Mouse (Mus musculus): Measurements from ENCODE around the gene Ror2. TPM values are rescaled to one million over a fixed set of nuclear protein-coding genes. Genes with fewer than 3 reads are reported as not detected.

The Ror2 gene
- total RNA-seq, 1 experiment from 2014 or later: not detected

DNA sequence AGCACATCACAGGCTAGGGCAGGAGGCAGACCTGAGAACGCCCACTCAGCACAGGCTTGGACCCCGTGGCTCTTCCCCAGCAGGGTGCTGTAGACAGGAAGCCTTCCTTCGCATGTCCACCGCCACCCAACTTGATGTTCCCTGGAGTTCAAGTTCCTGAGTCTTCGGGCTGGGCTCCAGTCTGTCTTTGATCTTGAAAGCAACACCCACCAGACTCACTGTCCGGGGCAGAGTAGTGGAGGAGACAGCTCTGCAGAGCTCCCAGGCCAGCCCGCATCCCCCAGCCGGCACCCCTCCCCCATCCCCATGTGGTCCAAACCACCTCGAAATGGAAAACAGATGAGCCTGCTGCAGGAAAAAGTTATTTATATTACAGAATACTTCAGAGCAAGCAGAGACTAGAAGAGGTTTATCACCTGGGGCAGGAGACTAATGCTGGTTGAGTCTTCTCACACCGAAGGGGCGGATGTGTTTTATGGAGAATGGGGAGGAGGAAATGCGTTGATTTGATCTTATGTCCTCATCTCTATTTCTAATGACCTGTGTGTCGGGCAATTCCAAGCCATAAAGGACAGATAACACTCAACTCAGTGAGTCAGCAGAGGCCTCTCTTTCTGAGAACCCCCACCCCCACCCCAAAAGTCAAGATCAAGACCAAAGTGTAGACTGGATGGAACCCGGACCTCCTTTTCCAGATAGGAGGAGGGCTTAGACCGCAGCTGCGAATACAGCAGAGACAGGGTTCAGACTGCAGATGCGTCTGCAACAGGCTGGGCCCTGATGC is 80.6 kb downstream of the Ror2 start:
- no peak for ATAC-seq (replicated peaks; ENCODE audit: insufficient number of reproducible peaks, low FRiP score, low TSS enrichment, poor library complexity, severe bottlenecking)

DNA sequence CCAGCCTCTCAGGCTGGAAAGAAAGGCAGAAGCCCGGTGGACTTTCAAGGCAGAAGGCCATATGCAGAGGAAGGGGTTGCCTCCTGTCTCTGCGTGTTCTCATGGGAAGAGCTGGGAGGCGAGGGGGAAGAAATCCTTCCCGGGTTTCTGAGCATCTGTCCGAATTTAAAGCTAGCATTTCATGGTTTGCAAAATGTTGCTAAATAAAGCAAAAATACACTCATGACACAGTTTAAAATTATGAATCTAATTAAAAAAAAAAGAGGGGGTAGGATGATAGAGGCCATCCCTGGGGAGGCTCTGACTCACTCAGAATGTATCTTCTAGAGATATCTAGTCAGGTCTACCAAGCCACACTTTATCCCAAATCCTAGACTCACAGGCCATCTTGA is 83.5 kb downstream of the Ror2 start:
- ATAC-seq (replicated peaks; ENCODE audit: insufficient number of reproducible peaks, low FRiP score, low TSS enrichment, poor library complexity, severe bottlenecking): no peak

DNA sequence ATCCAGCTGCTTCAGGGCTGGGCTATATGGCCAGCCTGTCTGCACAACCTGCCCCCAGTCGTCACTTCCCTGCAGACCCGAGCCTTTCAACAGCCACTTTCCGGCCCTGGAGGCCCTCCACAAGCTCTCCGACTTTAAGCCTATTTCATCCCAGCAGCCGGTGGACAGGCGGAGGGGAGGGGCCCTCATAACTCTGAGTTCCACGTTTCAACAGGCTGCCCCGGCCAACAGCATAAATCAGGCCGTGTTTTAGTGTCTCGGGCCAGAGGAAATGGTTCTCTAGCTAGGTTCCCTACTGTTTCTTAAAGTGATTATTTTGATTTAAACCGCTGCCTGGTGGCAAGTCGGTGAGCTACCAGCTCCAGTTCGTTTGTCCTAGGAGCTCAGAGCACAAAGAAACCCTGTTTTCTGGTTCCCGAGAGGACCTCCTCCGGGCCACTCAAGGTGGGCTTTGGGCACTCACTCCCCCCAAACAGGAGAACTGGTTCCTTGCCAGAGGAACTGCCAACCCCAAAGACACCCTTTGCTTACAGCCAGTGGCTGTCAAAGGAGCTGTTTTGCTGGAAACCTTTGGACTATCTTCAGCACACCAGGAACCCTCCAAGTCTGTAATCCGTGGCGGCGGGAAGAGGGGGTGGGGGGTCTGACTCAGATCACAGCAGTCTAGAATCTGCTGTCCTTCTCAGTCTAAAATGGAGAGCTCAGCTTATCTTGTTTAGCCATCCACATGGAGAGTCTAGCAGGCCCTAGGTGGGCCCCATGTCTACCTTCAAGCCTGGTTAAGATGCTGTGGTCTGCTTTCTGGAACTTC is 84.1 kb downstream of the Ror2 start:
- ATAC-seq (replicated peaks; ENCODE audit: insufficient number of reproducible peaks, low FRiP score, low TSS enrichment, poor library complexity, severe bottlenecking): no peak

DNA sequence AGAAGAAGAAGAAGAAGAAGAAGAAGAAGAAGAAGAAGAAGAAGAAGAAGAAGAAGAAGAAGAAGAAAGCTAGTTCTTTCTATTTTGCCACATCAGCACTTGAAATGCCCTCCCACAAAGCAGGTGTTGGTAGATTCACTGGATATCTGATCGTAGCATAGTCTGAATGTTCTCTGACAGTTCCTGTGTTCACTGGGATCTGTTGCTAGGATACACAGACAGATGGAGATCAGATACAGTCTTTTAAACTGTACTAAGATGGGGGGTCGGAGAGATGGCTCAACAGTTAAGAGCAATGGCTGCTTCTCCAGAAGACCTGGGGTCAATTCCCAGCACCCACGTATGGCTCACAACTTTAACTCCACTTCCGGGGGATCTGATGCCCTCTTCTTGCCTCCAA is 85.8 kb downstream of the Ror2 start:
- no peak for ATAC-seq (replicated peaks; ENCODE audit: insufficient number of reproducible peaks, low FRiP score, low TSS enrichment, poor library complexity, severe bottlenecking)

DNA sequence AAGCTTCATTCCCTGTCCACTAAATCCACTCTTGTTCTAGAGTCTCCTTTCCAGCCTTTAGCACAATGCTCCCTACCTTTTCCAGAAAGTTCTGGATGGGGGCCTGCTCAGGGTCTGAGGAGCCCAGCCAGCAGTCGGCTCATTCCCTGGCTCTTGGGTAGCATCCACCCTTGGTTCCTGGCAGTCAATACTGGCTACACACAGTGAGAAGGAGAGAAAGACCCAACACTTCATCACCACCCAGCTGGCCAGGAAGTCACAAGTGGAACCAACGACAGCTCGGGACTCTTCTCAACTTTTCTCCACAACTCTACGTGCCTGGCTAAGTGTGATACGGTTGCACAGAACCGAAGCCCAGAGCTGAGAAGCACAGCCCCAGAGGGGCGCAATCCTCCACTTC is 86.7 kb downstream of the Ror2 start:
- ATAC-seq (replicated peaks; ENCODE audit: insufficient number of reproducible peaks, low FRiP score, low TSS enrichment, poor library complexity, severe bottlenecking): no peak

DNA sequence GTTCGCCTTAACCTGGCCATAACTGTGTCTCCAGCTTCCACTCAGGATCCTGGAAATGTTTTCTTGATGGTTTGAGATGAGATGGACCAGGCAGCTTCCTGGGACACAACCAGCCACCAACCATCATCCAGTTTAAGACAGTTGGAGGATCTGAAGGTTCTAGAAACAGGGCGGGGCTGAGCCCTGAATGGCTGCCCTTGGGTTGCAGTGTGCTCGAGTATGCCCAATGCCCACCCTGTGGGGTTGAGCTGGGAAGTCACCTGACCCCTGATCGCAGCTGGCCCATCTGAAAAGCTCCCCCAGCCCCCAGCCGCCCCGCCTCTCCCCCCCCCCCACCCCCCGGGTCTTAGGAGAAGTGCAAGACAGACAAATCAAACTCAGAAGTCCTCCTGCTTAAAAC is 89.2 kb downstream of the Ror2 start:
- ATAC-seq (replicated peaks; ENCODE audit: insufficient number of reproducible peaks, low FRiP score, low TSS enrichment, poor library complexity, severe bottlenecking): no peak

DNA sequence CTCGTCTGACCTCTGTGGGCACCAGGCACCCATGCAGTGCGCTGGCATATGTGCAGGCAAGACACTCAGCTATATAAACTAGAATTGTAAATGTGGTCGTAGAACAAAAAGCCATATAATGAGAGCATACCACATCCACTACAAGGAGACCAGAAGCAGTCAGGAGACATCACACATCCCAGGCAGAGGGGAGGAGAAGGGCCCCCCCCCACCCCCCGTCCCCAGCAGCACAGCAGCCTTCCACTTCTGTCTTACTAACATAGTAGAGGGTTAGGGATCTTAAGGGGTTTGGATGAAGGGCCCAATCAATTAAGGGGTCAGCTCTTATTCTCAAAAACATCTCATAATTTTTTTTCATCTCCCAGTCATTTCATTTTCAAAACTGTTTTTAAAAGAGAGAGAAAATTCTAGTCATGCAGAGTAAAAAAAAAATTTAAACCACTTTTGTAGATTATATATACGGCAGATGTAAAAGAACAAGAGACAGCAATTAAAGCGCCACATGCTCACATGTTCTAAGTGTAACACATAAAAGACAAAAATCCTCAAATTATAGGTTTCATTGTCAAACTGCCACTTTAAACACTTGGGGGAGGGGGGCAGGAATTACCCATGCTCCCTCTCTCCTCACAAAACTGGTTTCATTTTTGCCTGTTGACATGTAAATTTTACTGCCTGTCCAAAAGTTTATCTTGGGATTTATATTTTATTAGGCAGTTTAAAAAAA is 89.8 kb downstream of the Ror2 start:
- ATAC-seq (replicated peaks; ENCODE audit: insufficient number of reproducible peaks, low FRiP score, low TSS enrichment, poor library complexity, severe bottlenecking): no peak

DNA sequence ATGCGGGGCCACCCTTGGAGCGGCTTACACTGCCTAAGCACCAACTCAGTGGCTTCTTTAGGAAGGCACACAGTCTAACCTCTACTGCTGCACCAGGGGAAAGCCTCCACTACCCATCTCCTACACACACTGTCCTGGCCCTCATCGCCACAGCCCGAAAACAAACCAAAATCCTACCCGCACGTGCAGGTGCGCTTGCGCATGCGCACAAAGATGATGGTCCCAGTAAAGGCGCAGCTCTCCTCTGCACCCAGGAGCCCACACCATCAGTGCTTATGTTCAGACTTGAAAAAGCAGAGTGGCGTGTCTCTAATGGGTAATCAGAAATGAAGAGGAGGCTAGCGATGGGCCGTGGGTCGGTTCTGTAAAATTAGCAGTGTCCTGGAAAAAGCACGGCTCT is 91.6 kb downstream of the Ror2 start:
- ATAC-seq (replicated peaks; ENCODE audit: insufficient number of reproducible peaks, low FRiP score, low TSS enrichment, poor library complexity, severe bottlenecking): no peak

DNA sequence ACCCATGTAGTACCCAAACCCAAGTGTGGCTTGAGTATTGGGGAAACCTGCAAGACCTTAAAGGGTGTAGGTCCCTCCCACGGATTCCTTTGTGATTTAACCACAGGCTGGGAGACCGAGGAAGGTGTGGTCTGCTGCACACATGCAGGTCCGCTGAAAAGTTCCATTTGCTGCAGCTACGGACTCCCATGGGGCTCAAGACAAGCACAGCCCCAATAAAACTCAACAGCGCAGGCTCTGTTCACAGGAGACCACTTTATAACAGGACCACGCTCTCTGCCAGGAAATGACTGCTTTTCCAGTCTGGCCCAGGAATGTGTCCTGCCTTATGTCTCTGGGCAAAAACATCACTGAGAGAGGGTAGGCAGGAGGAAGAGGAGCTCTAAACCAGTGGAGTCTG is 92.2 kb downstream of the Ror2 start:
- no peak for ATAC-seq (replicated peaks; ENCODE audit: insufficient number of reproducible peaks, low FRiP score, low TSS enrichment, poor library complexity, severe bottlenecking)

DNA sequence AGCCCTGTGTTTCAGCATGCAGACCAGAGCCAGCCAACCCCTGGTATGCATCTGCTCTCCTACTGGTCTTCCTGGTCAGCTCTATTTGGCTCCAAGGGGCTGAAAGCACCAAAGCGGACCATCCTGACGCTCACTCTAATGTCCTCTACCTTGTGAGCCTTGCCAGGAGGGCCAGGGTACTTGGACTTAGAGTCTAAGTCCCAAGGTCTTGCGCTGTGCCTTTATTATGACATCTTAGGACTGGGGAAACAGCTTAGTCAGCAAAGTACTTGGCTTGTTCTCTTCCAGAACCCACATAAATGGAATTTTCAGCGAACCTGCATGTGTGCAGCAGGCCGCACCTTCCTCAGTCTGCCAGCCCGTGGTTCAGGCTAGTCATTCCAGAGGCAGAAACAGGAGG is 93.6 kb downstream of the Ror2 start:
- no peak for ATAC-seq (replicated peaks; ENCODE audit: insufficient number of reproducible peaks, low FRiP score, low TSS enrichment, poor library complexity, severe bottlenecking)

DNA sequence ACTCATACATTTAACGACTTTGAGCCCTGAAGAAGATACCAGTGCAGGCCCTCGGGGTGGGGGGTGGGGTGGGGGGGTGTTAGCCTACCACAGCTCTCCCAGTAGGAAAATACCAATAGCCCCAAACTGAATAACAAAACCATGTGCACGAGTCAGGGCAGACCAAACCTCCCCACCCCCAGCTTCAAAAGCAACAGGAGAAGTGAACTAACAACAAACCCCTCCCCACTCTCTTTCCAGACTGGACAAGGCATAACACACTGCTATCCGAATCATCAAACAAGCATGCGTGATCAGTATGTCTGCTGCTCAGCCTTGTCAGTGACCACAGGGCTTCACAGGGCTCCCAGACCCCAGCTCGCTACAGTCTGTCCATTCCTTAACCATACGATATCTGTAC is 94.3 kb downstream of the Ror2 start:
- ATAC-seq (replicated peaks; ENCODE audit: insufficient number of reproducible peaks, low FRiP score, low TSS enrichment, poor library complexity, severe bottlenecking): no peak

DNA sequence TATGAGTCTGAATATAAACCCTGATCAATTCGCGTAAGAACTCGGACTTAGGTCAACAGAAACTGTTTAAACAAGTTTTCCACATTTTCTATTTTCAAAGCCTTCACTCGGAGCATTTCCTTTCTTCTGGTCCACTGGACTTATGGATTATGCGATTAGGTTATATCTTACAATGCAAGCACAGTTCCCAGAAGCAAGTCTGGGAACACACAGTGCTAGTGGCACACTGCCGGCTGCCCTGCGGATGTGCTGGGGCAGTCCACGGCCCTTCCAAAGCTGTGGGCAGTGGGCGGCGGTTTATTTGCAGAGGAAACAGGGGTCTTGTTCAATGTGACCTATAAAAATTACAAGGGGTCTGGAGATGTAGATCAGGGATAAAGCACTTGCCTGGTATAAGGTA is 97.0 kb downstream of the Ror2 start:
- ATAC-seq (replicated peaks; ENCODE audit: insufficient number of reproducible peaks, low FRiP score, low TSS enrichment, poor library complexity, severe bottlenecking): no peak

DNA sequence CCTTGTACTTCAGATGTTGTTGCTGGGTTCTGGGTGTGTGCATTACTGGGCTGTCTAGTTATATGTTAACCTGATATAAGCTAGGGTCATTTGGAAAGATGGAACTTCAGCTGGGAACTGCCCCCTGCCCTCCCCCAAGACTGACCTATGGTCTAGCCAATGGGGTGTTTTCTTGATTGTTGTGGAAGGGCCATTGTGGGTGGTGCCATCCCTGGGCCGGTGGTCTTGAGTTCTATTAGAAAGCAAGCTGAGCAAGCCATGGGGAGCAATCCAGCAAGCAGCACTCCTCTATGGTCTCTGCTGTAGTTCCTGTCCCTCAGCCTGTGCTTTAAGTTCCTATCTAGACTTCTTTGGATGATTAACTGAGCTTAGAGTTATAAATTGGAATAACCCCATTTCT is 101.1 kb downstream of the Ror2 start:
- no peak for ATAC-seq (replicated peaks; ENCODE audit: insufficient number of reproducible peaks, low FRiP score, low TSS enrichment, poor library complexity, severe bottlenecking)

DNA sequence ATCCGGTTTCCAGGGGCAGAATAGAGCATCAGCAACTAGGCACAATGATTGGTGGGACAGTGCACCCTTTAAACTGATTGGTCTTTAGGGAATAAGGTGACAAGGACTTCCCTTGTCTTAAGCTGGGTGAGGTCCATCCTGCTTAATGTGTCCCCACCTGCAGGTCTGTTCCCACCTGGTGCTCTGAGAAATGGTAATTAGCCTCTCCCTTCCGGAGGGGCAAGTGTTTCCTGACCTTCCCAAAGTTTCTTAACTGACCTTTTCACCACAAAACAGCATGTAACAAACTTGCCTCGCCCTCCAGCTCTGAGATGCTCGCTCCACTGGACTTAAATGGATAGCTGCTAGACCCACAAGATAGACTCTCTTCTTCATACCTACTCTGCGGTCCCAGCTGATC is 101.8 kb downstream of the Ror2 start:
- ATAC-seq (replicated peaks; ENCODE audit: insufficient number of reproducible peaks, low FRiP score, low TSS enrichment, poor library complexity, severe bottlenecking): no peak

DNA sequence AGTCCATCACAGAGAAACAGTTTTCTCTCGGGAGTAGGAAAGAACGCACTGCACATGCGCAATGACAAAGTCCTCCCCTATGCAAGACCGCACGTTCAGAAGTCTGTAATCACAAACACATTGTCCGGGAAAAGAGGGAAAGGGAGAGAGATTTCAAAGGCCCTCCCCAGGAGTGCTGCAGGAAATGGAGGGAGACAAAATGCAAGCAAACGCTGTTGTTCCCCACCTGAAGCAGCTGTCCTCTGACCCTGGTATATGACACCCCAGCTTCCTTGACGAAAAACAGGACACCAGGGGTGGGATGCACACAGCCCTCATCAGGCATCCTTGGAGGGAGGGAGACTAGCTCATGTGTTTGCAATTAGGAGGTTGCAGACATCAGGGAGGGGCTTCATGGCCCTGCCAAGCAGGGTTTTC is 102.8 kb downstream of the Ror2 start:
- ATAC-seq (replicated peaks; ENCODE audit: insufficient number of reproducible peaks, low FRiP score, low TSS enrichment, poor library complexity, severe bottlenecking): no peak

DNA sequence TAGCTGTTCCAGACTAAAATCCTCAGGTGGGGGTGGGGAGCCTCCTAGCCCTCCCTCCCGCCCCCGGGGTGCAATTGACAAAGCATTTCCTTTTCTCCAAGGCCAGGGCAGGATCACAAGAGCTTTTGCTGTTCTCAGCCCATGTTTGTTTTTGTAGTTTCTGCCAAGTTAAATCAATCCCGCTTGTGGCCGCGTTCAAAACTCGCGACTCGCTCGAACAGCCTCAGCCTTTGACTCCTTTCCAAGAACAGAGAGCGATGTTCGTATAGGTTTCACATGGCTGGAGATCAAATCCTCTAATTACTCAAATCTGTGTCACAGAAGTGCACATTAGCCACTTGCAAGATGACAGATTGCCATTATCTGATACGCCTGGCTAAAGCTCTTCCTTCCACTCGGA is 107.3 kb downstream of the Ror2 start:
- ATAC-seq (replicated peaks; ENCODE audit: insufficient number of reproducible peaks, low FRiP score, low TSS enrichment, poor library complexity, severe bottlenecking): no peak

DNA sequence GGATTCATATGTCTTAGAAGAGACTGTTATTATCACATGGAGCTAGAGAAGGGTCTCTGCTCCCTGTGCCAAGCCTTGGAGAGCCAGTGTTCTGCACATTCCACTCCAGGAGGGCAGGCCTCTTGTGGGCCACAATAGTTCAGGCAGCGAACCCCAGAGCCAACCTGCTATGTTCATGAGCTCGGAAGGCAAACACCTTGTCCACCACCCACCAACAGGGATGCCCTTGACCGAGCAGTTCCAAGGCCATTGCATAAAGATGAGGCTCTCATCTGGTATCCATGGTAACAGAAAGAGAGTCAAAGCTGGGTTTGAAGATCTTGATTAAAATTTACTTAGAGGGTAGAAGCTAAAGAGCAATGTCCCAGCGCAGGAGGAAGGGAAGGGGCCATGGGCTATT is 107.8 kb downstream of the Ror2 start:
- no peak for ATAC-seq (replicated peaks; ENCODE audit: insufficient number of reproducible peaks, low FRiP score, low TSS enrichment, poor library complexity, severe bottlenecking)

DNA sequence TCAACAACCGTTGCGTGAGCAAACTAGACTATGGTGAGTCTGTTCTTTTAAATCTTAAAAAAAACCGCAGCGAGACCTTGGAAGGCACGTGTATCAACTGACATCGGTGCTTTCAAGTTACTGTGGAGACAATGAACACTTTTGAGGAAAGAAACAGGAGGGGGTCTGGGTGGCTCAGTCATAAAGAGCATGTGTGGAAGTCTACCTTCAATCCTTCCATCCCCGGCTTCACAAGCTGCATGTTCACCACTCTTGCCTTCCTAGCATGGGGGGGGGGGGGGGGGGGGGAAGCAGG is 108.6 kb downstream of the Ror2 start:
- no peak for ATAC-seq (replicated peaks; ENCODE audit: insufficient number of reproducible peaks, low FRiP score, low TSS enrichment, poor library complexity, severe bottlenecking)

DNA sequence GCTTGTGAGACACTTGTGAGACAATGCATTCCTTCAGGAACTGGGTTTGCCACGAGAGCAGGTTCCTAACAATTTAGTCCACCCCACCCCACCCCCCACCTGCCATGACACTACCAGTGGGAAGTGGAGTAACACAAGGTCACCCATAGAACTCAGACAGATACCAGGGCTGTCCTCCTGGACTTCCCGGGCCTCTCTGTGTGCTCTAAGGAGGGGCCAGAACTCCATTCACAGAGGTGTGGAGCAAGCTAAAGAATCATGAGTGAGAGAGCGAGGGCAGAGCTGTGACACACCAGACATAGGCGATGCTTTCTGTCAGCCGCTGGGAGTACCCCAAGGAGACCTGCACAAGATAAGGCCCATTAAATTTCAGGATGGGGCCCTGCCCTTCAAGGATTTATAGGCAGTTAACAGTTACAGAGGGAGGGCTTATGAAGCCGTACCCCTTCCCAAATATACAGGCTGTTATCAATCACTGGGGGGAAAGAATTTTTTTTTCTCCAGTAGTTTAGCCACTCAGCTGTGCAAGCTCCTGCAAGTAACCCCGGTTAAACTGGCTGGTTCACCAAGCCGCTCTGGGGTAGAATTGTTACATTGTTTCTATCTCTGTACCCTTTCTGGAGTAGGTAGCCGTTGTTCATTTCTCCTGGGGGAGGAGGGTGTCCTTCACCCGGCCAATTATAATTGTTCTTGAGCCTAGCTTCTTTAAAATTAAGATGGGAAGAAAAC is 109.1 kb downstream of the Ror2 start:
- ATAC-seq (replicated peaks; ENCODE audit: insufficient number of reproducible peaks, low FRiP score, low TSS enrichment, poor library complexity, severe bottlenecking): no peak

Data from monocyte, adult 5-6 weeks (primary cell).